Mouse (Mus musculus): ENCODE measurements around the gene Ahdc1.

Gene Ahdc1

GRCm38 (mm10) chr4:133074894-133075572 is 64.0 kb downstream of the Ahdc1 start:
- DNase-seq (ENCODE audit: low read depth, low spot score): no peak

GRCm38 (mm10) chr4:133078947-133079346 is 67.9 kb downstream of the Ahdc1 start:
- no peak for DNase-seq (ENCODE audit: low read depth, low spot score)

- DNase-seq (ENCODE audit: low read depth, low spot score): no peak
Measured at GRCm38 (mm10) chr4:133079416-133080113, 68.5 kb downstream of the Ahdc1 start.

- DNase-seq (ENCODE audit: low read depth, low spot score): no peak
Measured at GRCm38 (mm10) chr4:133080862-133081261, 69.8 kb downstream of the Ahdc1 start.

GRCm38 (mm10) chr4:133082216-133082773 is 71.2 kb downstream of the Ahdc1 start:
- DNase-seq (ENCODE audit: low read depth, low spot score): no peak

- no peak for DNase-seq (ENCODE audit: low read depth, low spot score)
Measured at GRCm38 (mm10) chr4:133083991-133084861, 73.2 kb downstream of the Ahdc1 start.

- DNase-seq (ENCODE audit: low read depth, low spot score): peak; percentile 64
Measured at GRCm38 (mm10) chr4:133085011-133085782, 74.1 kb downstream of the Ahdc1 start.

GRCm38 (mm10) chr4:133085783-133086342 is 74.8 kb downstream of the Ahdc1 start:
- peak; percentile 51 for DNase-seq (ENCODE audit: low read depth, low spot score)

GRCm38 (mm10) chr4:133087177-133087714 is 76.2 kb downstream of the Ahdc1 start:
- no peak for DNase-seq (ENCODE audit: low read depth, low spot score)

GRCm38 (mm10) chr4:133087835-133088234 is 76.8 kb downstream of the Ahdc1 start:
- DNase-seq (ENCODE audit: low read depth, low spot score): no peak

- no peak for DNase-seq (ENCODE audit: low read depth, low spot score)
Measured at GRCm38 (mm10) chr4:133089319-133089718, 78.3 kb downstream of the Ahdc1 start.

GRCm38 (mm10) chr4:133089802-133090201 is 78.7 kb downstream of the Ahdc1 start:
- no peak for DNase-seq (ENCODE audit: low read depth, low spot score)

GRCm38 (mm10) chr4:133090276-133090719 is 79.2 kb downstream of the Ahdc1 start:
- DNase-seq (ENCODE audit: low read depth, low spot score): no peak

- no peak for DNase-seq (ENCODE audit: low read depth, low spot score)
Measured at GRCm38 (mm10) chr4:133090720-133091458, 79.8 kb downstream of the Ahdc1 start.

GRCm38 (mm10) chr4:133091459-133091785 is 80.4 kb downstream of the Ahdc1 start:
- no peak for DNase-seq (ENCODE audit: low read depth, low spot score)

GRCm38 (mm10) chr4:133092453-133092901 is 81.4 kb downstream of the Ahdc1 start:
- no peak for DNase-seq (ENCODE audit: low read depth, low spot score)

GRCm38 (mm10) chr4:133093056-133093455 is 82.0 kb downstream of the Ahdc1 start:
- no peak for DNase-seq (ENCODE audit: low read depth, low spot score)

GRCm38 (mm10) chr4:133093481-133094033 is 82.5 kb downstream of the Ahdc1 start:
- DNase-seq (ENCODE audit: low read depth, low spot score): no peak

- no peak for DNase-seq (ENCODE audit: low read depth, low spot score)
Measured at GRCm38 (mm10) chr4:133094255-133094654, 83.2 kb downstream of the Ahdc1 start.
